Mouse (Mus musculus): ENCODE measurements at regions not wholly inside any gene's neighbourhood (a gene's known extent, or its start where the extent isn't known, plus 50 kb on each side); places are given as distances from the start of the nearest gene placed in this dataset.
"Not testable (repeated sequence)": the region's sequence is repeated elsewhere in the genome, so short reads cannot be mapped to it uniquely, and the experiment has no call there.

DNA sequence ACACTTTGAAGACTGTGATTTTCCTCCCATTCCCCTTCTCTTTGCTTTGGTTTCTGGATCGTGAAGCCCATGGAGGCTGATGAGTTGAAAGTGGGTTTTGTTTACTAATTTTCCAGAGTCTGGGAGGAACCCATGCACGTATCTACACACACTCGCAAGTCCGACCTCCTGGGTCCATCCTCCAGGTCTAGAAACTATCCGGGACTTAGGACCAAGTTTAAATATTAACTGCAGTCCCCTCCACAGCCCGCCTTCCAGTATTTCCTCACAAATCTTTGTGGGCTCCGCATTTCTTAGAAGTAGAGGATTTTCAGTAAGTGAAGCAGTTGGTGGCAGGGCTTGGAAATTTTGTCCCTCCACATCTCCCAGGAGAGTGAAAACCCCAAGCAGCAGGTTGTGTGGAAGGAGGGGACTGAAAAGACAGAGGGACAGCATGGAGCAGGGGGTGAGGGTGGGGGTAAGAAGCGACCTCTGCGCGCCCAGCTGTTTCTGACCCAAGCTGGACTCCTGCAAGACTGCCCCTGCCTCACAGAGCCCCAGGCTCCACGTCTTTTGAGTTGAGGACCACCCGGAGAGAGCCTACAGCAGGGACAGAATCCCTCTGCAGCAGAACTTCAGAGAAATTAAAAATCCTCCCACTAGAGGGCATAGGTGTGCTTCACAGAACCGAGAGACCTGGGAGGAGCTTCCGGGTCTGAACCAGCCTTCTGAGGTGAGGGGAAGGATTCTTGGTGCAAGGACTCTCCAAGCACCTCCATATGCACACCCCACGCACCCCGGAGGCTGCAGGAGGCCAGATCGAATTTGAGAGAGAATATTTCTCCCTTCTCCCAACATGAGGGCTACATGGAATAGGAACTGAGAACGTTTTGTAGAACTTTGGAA lies 174.4 kb upstream of the Thpo start:
- not testable (repeated sequence) for H3K9me3 ChIP-seq (ENCODE audit: low read length); H3K4me1 ChIP-seq (ENCODE audit: insufficient read depth); H3K4me3 ChIP-seq (ENCODE audit: low read depth, low read length); H3K27me3 ChIP-seq (ENCODE audit: insufficient read depth, low read length); H3K36me3 ChIP-seq (ENCODE audit: insufficient read depth); H3K9ac ChIP-seq; H3K4me2 ChIP-seq (ENCODE audit: low read depth); DNase-seq; H3K27ac ChIP-seq (ENCODE audit: low read depth, low read length)
- ATAC-seq: peak; percentile 83
- WGBS: 45% methylated on average over 16 of the region's 18 CpGs
- peak; percentile 48; the same call in 1 of the 2 replicates for TF ChIP-seq CTCF (IDR thresholded peaks at IDR 0.05; ENCODE audit: low read depth)

GRCm38 (mm10) chr16:20895734-20896133 lies 161.4 kb upstream of the Thpo start:
- no peaks in the 10 kb centered on the region for H3K4me1 ChIP-seq (ENCODE audit: insufficient read depth)
- DNase-seq: peak; percentile 28
- peak; percentile 35; the same call in 1 of the 2 replicates for TF ChIP-seq CTCF (IDR thresholded peaks at IDR 0.05; ENCODE audit: low read depth)
- H3K36me3 ChIP-seq (ENCODE audit: insufficient read depth): no peaks in the 10 kb centered on the region
- no peak overlapping the region for H3K27ac ChIP-seq (ENCODE audit: low read depth, low read length)
- WGBS: 55% methylated on average over 2 of the region's 2 CpGs
- no peak overlapping the region for H3K4me3 ChIP-seq (ENCODE audit: low read depth, low read length)
- H3K27me3 ChIP-seq (ENCODE audit: insufficient read depth, low read length): no peaks in the 10 kb centered on the region
- ATAC-seq: no peak
- no peaks in the 10 kb centered on the region for H3K9me3 ChIP-seq (ENCODE audit: low read length)
- no peak overlapping the region for H3K9ac ChIP-seq
- no peak overlapping the region for H3K4me2 ChIP-seq (ENCODE audit: low read depth)

DNA sequence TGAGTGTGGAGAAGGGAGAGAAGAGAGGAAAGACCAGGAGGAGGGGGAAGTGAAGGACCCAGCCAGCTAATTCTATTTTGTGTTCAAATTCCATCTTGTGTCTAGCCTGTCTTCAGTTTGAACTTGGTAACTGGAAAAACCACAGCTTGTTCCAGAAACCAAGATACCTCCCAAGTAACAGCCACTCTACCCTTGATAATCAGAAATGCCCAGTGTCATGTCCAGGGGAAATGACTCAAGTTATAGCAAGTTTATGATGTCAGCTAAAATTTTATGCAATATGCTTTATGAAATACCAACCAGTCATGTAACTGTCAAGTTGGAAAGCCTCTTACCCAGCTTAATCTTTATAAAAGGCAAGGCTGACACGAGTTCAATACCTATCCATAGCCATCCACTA lies 137.4 kb upstream of the Thpo start:
- no peaks in the 10 kb centered on the region for H3K9me3 ChIP-seq (ENCODE audit: low read length)
- H3K36me3 ChIP-seq (ENCODE audit: insufficient read depth): no peaks in the 10 kb centered on the region
- no peaks in the 10 kb centered on the region for H3K27me3 ChIP-seq (ENCODE audit: insufficient read depth, low read length)
- H3K9ac ChIP-seq: no peak overlapping the region
- no peak for DNase-seq
- WGBS: 33% methylated on average over 1 of the region's 1 CpGs
- H3K27ac ChIP-seq (ENCODE audit: low read depth, low read length): no peak overlapping the region
- no peak overlapping the region for H3K4me2 ChIP-seq (ENCODE audit: low read depth)
- TF ChIP-seq CTCF (IDR thresholded peaks at IDR 0.05; ENCODE audit: low read depth): no peak
- no peak overlapping the region for H3K4me3 ChIP-seq (ENCODE audit: low read depth, low read length)
- no peaks in the 10 kb centered on the region for H3K4me1 ChIP-seq (ENCODE audit: insufficient read depth)
- ATAC-seq: no peak

GRCm38 (mm10) chr16:20866771-20867170 lies 132.5 kb upstream of the Thpo start:
- no peak for ATAC-seq
- H3K4me1 ChIP-seq (ENCODE audit: insufficient read depth): no peaks in the 10 kb centered on the region
- 90% methylated on average over 1 of the region's 1 CpGs for WGBS
- no peak for DNase-seq
- H3K4me3 ChIP-seq (ENCODE audit: low read depth, low read length): no peak overlapping the region
- no peak overlapping the region for H3K27ac ChIP-seq (ENCODE audit: low read depth, low read length)
- H3K27me3 ChIP-seq (ENCODE audit: insufficient read depth, low read length): no peaks in the 10 kb centered on the region
- TF ChIP-seq CTCF (IDR thresholded peaks at IDR 0.05; ENCODE audit: low read depth): no peak
- no peak overlapping the region for H3K9ac ChIP-seq
- H3K4me2 ChIP-seq (ENCODE audit: low read depth): no peak overlapping the region
- H3K36me3 ChIP-seq (ENCODE audit: insufficient read depth): no peaks in the 10 kb centered on the region
- H3K9me3 ChIP-seq (ENCODE audit: low read length): no peaks in the 10 kb centered on the region

GRCm38 (mm10) chr16:20861256-20861655 lies 126.9 kb upstream of the Thpo start:
- no peak overlapping the region for H3K9ac ChIP-seq
- WGBS: 97% methylated on average over 4 of the region's 4 CpGs
- no peaks in the 10 kb centered on the region for H3K27me3 ChIP-seq (ENCODE audit: insufficient read depth, low read length)
- no peak overlapping the region for H3K4me3 ChIP-seq (ENCODE audit: low read depth, low read length)
- no peaks in the 10 kb centered on the region for H3K36me3 ChIP-seq (ENCODE audit: insufficient read depth)
- H3K9me3 ChIP-seq (ENCODE audit: low read length): no peaks in the 10 kb centered on the region
- ATAC-seq (no peak), DNase-seq (no peak)
- no peak overlapping the region for H3K27ac ChIP-seq (ENCODE audit: low read depth, low read length)
- no peak overlapping the region for H3K4me2 ChIP-seq (ENCODE audit: low read depth)
- TF ChIP-seq CTCF (IDR thresholded peaks at IDR 0.05; ENCODE audit: low read depth): no peak
- H3K4me1 ChIP-seq (ENCODE audit: insufficient read depth): no peaks in the 10 kb centered on the region

DNA sequence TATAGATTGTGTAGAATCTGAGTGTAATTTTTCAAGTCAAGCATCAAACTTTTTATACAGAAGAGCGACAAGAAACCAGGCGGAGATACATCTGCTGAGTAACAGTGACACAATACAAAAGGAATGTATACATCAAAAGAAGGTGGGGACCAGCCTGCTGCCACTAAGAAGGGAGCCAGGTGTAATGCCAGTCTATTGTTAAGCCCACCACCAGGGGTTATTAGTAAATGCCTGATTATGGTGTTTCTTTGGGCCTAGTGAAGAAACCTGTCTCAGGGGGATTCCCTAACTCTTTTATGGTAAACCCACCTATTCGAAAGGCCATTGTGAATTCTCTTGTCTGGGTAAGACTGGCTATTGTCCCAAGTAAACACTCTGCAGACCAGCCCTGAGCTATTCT lies 126.3 kb upstream of the Thpo start:
- H3K9ac ChIP-seq; H3K4me2 ChIP-seq (ENCODE audit: low read depth); H3K4me3 ChIP-seq (ENCODE audit: low read depth, low read length); H3K27ac ChIP-seq (ENCODE audit: low read depth, low read length); H3K9me3 ChIP-seq (ENCODE audit: low read length); H3K36me3 ChIP-seq (ENCODE audit: insufficient read depth); DNase-seq; H3K4me1 ChIP-seq (ENCODE audit: insufficient read depth); ATAC-seq; H3K27me3 ChIP-seq (ENCODE audit: insufficient read depth, low read length): not testable (repeated sequence)
- 83% methylated on average over 3 of the region's 3 CpGs for WGBS

DNA sequence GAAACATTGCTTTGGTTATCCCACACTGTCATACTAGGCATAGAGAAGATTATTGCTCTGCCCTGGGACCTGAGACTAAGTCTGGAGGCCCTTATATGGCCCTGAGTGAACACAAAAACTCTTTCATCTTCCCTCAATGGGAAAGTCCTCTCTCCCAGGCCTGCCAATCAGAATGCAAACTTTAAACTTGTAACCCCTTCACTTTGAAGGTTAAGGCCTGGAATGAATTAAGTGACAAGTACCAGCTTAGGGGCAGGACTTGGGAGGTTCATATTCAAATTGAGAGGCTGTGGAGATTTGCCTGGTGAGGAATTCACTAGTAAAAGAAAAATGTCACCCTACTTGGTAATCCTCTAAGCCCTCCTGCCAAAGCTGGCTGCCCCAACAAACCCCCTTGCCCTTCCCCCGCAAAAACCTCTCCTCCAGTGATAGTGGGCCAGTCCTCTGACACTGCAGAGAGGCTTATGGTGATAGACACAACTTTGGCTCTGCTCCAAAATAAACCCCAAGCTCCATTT lies 120.4 kb upstream of the Thpo start:
- H3K36me3 ChIP-seq (ENCODE audit: insufficient read depth): no peaks in the 10 kb centered on the region
- no peak for TF ChIP-seq CTCF (IDR thresholded peaks at IDR 0.05; ENCODE audit: low read depth)
- no peaks in the 10 kb centered on the region for H3K9me3 ChIP-seq (ENCODE audit: low read length)
- ATAC-seq (no peak), DNase-seq (no peak)
- 54% methylated on average over 1 of the region's 1 CpGs for WGBS
- no peak overlapping the region for H3K27ac ChIP-seq (ENCODE audit: low read depth, low read length)
- no peaks in the 10 kb centered on the region for H3K4me1 ChIP-seq (ENCODE audit: insufficient read depth)
- no peak overlapping the region for H3K9ac ChIP-seq
- no peak overlapping the region for H3K4me3 ChIP-seq (ENCODE audit: low read depth, low read length)
- no peak overlapping the region for H3K4me2 ChIP-seq (ENCODE audit: low read depth)
- H3K27me3 ChIP-seq (ENCODE audit: insufficient read depth, low read length): no peaks in the 10 kb centered on the region
